Mouse (Mus musculus) kidney, embryonic 15.5 days (tissue): ENCODE measurements at regions not wholly inside any gene's neighbourhood (a gene's known extent, or its start where the extent isn't known, plus 50 kb on each side); places are given as distances from the start of the nearest gene placed in this dataset.

Source experiments
- ATAC-seq: fragments of 200-750 bp; cut with Nextera tagmentation; replicated peaks from 2 replicates; pipeline ENCODE4 v1.8.0; 2017; ENCODE audit warnings: moderate TSS enrichment; ENCODE audit not compliant: low FRiP score
- H3K27ac ChIP-seq: fragments of 300-500 bp; sonication (generic); 2 replicates; pipeline ENCODE4 v1.5.1; 2015; ENCODE audit warnings: mild to moderate bottlenecking, inconsistent platforms
- H3K27me3 ChIP-seq: fragments of 300-500 bp; sonication (generic); 2 replicates; pipeline ENCODE4 v1.6.1; 2015; ENCODE audit warnings: inconsistent platforms
- H3K36me3 ChIP-seq: fragments of 300-500 bp; sonication (generic); 2 replicates; pipeline ENCODE4 v1.6.1; 2015; ENCODE audit warnings: inconsistent platforms
- H3K4me1 ChIP-seq: fragments of 300-500 bp; sonication (generic); 2 replicates; pipeline ENCODE4 v1.6.1; 2015; ENCODE audit warnings: inconsistent platforms
- H3K4me2 ChIP-seq: fragments of 300-500 bp; sonication (generic); 2 replicates; pipeline ENCODE4 v1.6.1; 2015; ENCODE audit warnings: moderate library complexity, mild to moderate bottlenecking, inconsistent platforms
- H3K4me3 ChIP-seq: fragments of 300-500 bp; sonication (generic); replicated peaks from 2 replicates; pipeline ENCODE4 v1.5.1; 2015; ENCODE audit warnings: mild to moderate bottlenecking, inconsistent platforms
- H3K9ac ChIP-seq: fragments of 300-500 bp; sonication (generic); 2 replicates; pipeline ENCODE4 v1.6.1; 2015; ENCODE audit warnings: mild to moderate bottlenecking, inconsistent platforms
- H3K9me3 ChIP-seq: fragments of 300-500 bp; sonication (generic); replicated peaks from 2 replicates; pipeline ENCODE4 v1.6.1; 2016; ENCODE audit warnings: inconsistent platforms
- WGBS: fragments of 180-500 bp; shearing (Covaris S2); methylation state at CpG from one replicate; pipeline ENCODE4 v1.1.7; 2015; ENCODE audit warnings: mixed read lengths; 5-methylcytosine and 5-hydroxymethylcytosine counted together

DNA sequence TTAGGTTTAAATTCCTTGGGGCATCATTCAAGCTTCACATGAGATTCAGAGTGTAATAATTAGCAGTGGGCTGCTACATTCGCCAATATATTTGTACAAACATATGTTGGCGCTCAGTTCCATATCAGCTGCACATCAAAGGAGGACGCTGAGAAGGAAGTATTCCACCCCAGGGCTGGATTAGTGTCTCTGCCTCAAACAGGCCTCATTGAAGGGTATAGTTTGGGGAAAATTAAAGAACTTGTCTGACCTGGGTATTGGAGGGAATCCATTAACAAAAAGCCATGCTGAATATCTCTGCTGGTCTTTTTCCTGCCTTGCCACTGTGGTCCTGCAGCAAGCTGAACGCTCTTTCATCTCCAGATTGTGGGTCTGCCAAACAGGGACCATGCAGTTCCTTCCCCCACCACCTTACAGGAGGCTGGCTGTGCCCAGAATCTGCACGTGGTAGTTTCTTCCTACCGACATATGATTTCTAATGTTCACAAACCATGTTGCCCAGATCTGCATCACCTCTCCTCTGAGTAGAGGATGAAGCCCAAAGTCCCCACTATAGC lies 67.7 kb upstream of the Pitx2 start:
- no peaks in the 10 kb centered on the region for H3K27me3 ChIP-seq
- no peak overlapping the region for H3K27ac ChIP-seq
- 64% methylated on average over 6 of the region's 6 CpGs for WGBS
- no peaks in the 10 kb centered on the region for H3K9me3 ChIP-seq
- H3K4me3 ChIP-seq, result no peak overlapping the region
- no peak overlapping the region for H3K4me2 ChIP-seq
- no peaks in the 10 kb centered on the region for H3K4me1 ChIP-seq
- H3K9ac ChIP-seq, result no peak overlapping the region
- no peaks in the 10 kb centered on the region for H3K36me3 ChIP-seq
- ATAC-seq, result no peak
